Mouse (Mus musculus) liver, embryonic 14.5 days (tissue): ENCODE data around the gene Ecsit. TPM values are rescaled to one million over a fixed set of nuclear protein-coding genes. Genes with fewer than 3 reads are reported as not detected.

Source experiments
- ATAC-seq: fragments of 200-750 bp; cut with Nextera tagmentation; 2 replicates; pipeline ENCODE4 v1.8.0; 2017; ENCODE audit warnings: moderate number of reproducible peaks, mild to moderate bottlenecking, moderate library complexity; ENCODE audit not compliant: insufficient read depth
- DNase-seq, 3 experiments: peaks; one replicate each; pipeline ENCODE4 v3.0.0-alpha.2; 2012 to 2013; ENCODE audit warnings: low read depth in 3 of 3, low spot score in 3 of 3
- H3K27ac ChIP-seq: fragments of 300-500 bp; sonication (generic); 2 replicates; pipeline ENCODE4 v1.5.1; 2014; ENCODE audit warnings: moderate library complexity, mild to moderate bottlenecking, control low read depth, inconsistent platforms
- H3K27me3 ChIP-seq: fragments of 300-500 bp; sonication (generic); 2 replicates; pipeline ENCODE4 v1.6.1; 2014; ENCODE audit warnings: mild to moderate bottlenecking, low read length, moderate library complexity; ENCODE audit not compliant: control insufficient read depth, insufficient read depth
- H3K36me3 ChIP-seq: fragments of 300-500 bp; sonication (generic); replicated peaks from 2 replicates; pipeline ENCODE4 v1.6.1; 2014; ENCODE audit warnings: low read depth; ENCODE audit not compliant: control insufficient read depth, insufficient read depth
- H3K4me1 ChIP-seq, 2 experiments: fragments of 200-500 bp in 1 of 2; fragments of 300-500 bp in 1 of 2; sonication (generic) in 1 of 2; replicated peaks; 2 replicates each; pipeline ENCODE4 v1.6.1; 2012 to 2014; ENCODE audit warnings: antibody characterized with exemption in 1 of 2, inconsistent platforms in 1 of 2, low read length in 1 of 2; ENCODE audit not compliant: control insufficient read depth in 2 of 2, insufficient read depth in 2 of 2
- H3K4me2 ChIP-seq: fragments of 300-500 bp; sonication (generic); 2 replicates; pipeline ENCODE4 v1.6.1; 2014; ENCODE audit warnings: low read depth, mild to moderate bottlenecking, control low read depth, moderate library complexity
- H3K4me3 ChIP-seq, 2 experiments: fragments of 200-500 bp in 1 of 2; fragments of 300-500 bp in 1 of 2; sonication (generic) in 1 of 2; 2 replicates each; pipeline ENCODE4 v1.5.1; 2012 to 2014; ENCODE audit warnings: low read depth in 2 of 2, low read length in 2 of 2, mild to moderate bottlenecking in 2 of 2, control low read depth in 1 of 2, inconsistent platforms in 1 of 2, moderate library complexity in 1 of 2; ENCODE audit not compliant: insufficient read depth in 1 of 2
- H3K9ac ChIP-seq: fragments of 300-500 bp; sonication (generic); replicated peaks from 2 replicates; pipeline ENCODE4 v1.6.1; 2014; ENCODE audit warnings: mild to moderate bottlenecking, control low read depth, moderate library complexity
- H3K9me3 ChIP-seq: fragments of 300-500 bp; sonication (generic); 2 replicates; pipeline ENCODE4 v1.6.1; 2016; ENCODE audit warnings: low read length, mixed read lengths; ENCODE audit not compliant: control insufficient read depth
- CTCF ChIP-seq: IDR thresholded peaks from 2 replicates; pipeline ENCODE4 v1.5.1; 2016; ENCODE audit warnings: antibody characterized with exemption, low read depth, control low read depth
- EP300 ChIP-seq: IDR thresholded peaks from 2 replicates; pipeline ENCODE4 v1.6.1; 2016; ENCODE audit warnings: antibody characterized with exemption, low read depth
- WGBS: fragments of 180-500 bp; shearing (Covaris S2); extraction: QIAGEN DNeasy Blood & Tissue Kit; methylation state at CpG from one replicate; pipeline ENCODE4 v1.1.7; 2014; ENCODE audit not compliant: insufficient replicate concordance; 5-methylcytosine and 5-hydroxymethylcytosine counted together
- polyA plus RNA-seq, 2 experiments: library from polyadenylated mRNA; depleted of rRNA in 1 of 2; stranded (reverse) in 1 of 2; unstranded in 1 of 2; fragments of >200 nt; fragmentation: Nextera tagmentation in 1 of 2; extraction: Ambion mirVana in 1 of 2; gene quantifications; 2 replicates each; pipeline versions ENCODE4 v1.2.1 to v1.2.3; 2012 to 2014

The Ecsit gene
- polyA plus RNA-seq, 2 experiments = 14.6 to 16.8 TPM

GRCm38 (mm10) chr9:22125246-22126027 lies 40.2 kb upstream of the Ecsit start:
- TF ChIP-seq EP300 = no peak
- peak; percentile 46 for TF ChIP-seq CTCF
- no peak overlapping the region for H3K9ac ChIP-seq
- ATAC-seq (no peak), DNase-seq (no peak)
- peaks cover 54% of the 10 kb centered on the region for H3K36me3 ChIP-seq
- H3K27ac ChIP-seq = peak overlapping the region; percentile 29; the same call in 1 of the 2 replicates
- H3K4me3 ChIP-seq = no peak overlapping the region
- no peaks in the 10 kb centered on the region for H3K27me3 ChIP-seq
- peaks cover 30 to 31% of the 10 kb centered on the region in 2 experiments for H3K4me1 ChIP-seq
- H3K9me3 ChIP-seq = no peaks in the 10 kb centered on the region
- 77% methylated on average over 15 of the region's 15 CpGs for WGBS
- no peak overlapping the region for H3K4me2 ChIP-seq

- Histone ChIP-seq H3K4me2 (no peak overlapping the region), H3K9ac (no peak overlapping the region), H3K4me1 (peaks cover 30 to 36% of the 10 kb centered on the region in 2 experiments), H3K27me3 (no peaks in the 10 kb centered on the region), H3K4me3 (no peak overlapping the region), H3K9me3 (no peaks in the 10 kb centered on the region), H3K27ac (peak overlapping the region; percentile 12), H3K36me3 (peaks cover 41% of the 10 kb centered on the region)
- TF ChIP-seq EP300 (no peak), CTCF (no peak)
- DNase-seq (no peak), ATAC-seq (no peak)
- WGBS = 93% methylated on average over 3 of the region's 3 CpGs
These were observed 38.9 kb upstream of the Ecsit start for GRCm38 (mm10) chr9:22124169-22124568.

GRCm38 (mm10) chr9:22123069-22123609 lies 37.9 kb upstream of the Ecsit start:
- Histone ChIP-seq H3K4me1 (peaks cover 30 to 36% of the 10 kb centered on the region in 2 experiments), H3K4me2 (no peak overlapping the region), H3K4me3 (no peak overlapping the region), H3K9me3 (no peaks in the 10 kb centered on the region), H3K9ac (no peak overlapping the region), H3K27ac (peak overlapping the region; percentile 80), H3K36me3 (peaks cover 31% of the 10 kb centered on the region), H3K27me3 (no peaks in the 10 kb centered on the region)
- TF ChIP-seq EP300 (peak; percentile 46; the same call in 1 of the 2 replicates), CTCF (no peak)
- DNase-seq = no peak
- ATAC-seq = peak; percentile 22
- 71% methylated on average over 7 of the region's 7 CpGs for WGBS

- TF ChIP-seq CTCF (no peak), EP300 (no peak)
- H3K9me3 ChIP-seq = no peaks in the 10 kb centered on the region
- peak overlapping the region; percentile 80 for H3K27ac ChIP-seq
- H3K9ac ChIP-seq = peak overlapping the region; percentile 40
- ATAC-seq (no peak), DNase-seq (no peak)
- WGBS = 71% methylated on average over 3 of the region's 3 CpGs
- peaks cover 32 to 45% of the 10 kb centered on the region in 2 experiments for H3K4me1 ChIP-seq
- H3K4me2 ChIP-seq = peak overlapping the region; percentile 35
- peaks cover 19% of the 10 kb centered on the region for H3K36me3 ChIP-seq
- no peak overlapping the region for H3K4me3 ChIP-seq
- no peaks in the 10 kb centered on the region for H3K27me3 ChIP-seq
These were observed 36.8 kb upstream of the Ecsit start for GRCm38 (mm10) chr9:22122005-22122404.

GRCm38 (mm10) chr9:22121545-22121944 lies 36.3 kb upstream of the Ecsit start:
- DNase-seq (peak in 1 of 3 experiments; percentile 61), ATAC-seq (peak; percentile 61)
- Histone ChIP-seq H3K9ac (peak overlapping the region; percentile 40), H3K27ac (peak overlapping the region; percentile 80), H3K4me3 (no peak overlapping the region), H3K36me3 (peaks cover 15% of the 10 kb centered on the region), H3K4me2 (peak overlapping the region; percentile 35), H3K9me3 (no peaks in the 10 kb centered on the region), H3K4me1 (peaks cover 32 to 45% of the 10 kb centered on the region in 2 experiments), H3K27me3 (no peaks in the 10 kb centered on the region)
- no peak; the same call in 1 of the 2 replicates for TF ChIP-seq CTCF
- TF ChIP-seq EP300 = peak; percentile 90
